Mouse (Mus musculus) embryonic facial prominence, embryonic 15.5 days (tissue): Measurements from ENCODE around the gene Mpzl3. TPM values are rescaled to one million over a fixed set of nuclear protein-coding genes. Genes with fewer than 3 reads are reported as not detected.
"Not testable (repeated sequence)": the region's sequence is repeated elsewhere in the genome, so short reads cannot be mapped to it uniquely, and the experiment has no call there.

ENCODE experiments used
- ATAC-seq: fragments of 200-750 bp; cut with Nextera tagmentation; 2 replicates; pipeline ENCODE4 v1.8.0; 2017; ENCODE audit warnings: low read depth, moderate TSS enrichment; ENCODE audit not compliant: insufficient number of reproducible peaks, low FRiP score, low TSS enrichment
- H3K27ac ChIP-seq: fragments of 300-500 bp; sonication (generic); replicated peaks from 2 replicates; pipeline ENCODE4 v1.5.1; 2015; ENCODE audit warnings: mild to moderate bottlenecking, inconsistent platforms
- H3K27me3 ChIP-seq: fragments of 300-500 bp; sonication (generic); 2 replicates; pipeline ENCODE4 v1.6.1; 2015; ENCODE audit warnings: inconsistent platforms
- H3K36me3 ChIP-seq: fragments of 300-500 bp; sonication (generic); 2 replicates; pipeline ENCODE4 v1.6.1; 2015; ENCODE audit warnings: mild to moderate bottlenecking, inconsistent platforms
- H3K4me1 ChIP-seq: fragments of 300-500 bp; sonication (generic); 2 replicates; pipeline ENCODE4 v1.6.1; 2015; ENCODE audit warnings: inconsistent platforms
- H3K4me2 ChIP-seq: fragments of 300-500 bp; sonication (generic); replicated peaks from 2 replicates; pipeline ENCODE4 v1.6.1; 2015; ENCODE audit warnings: mild to moderate bottlenecking, inconsistent platforms
- H3K4me3 ChIP-seq: fragments of 300-500 bp; sonication (generic); replicated peaks from 2 replicates; pipeline ENCODE4 v1.5.1; 2015; ENCODE audit warnings: mild to moderate bottlenecking, inconsistent platforms
- H3K9ac ChIP-seq: fragments of 300-500 bp; sonication (generic); 2 replicates; pipeline ENCODE4 v1.6.1; 2015; ENCODE audit warnings: inconsistent platforms
- H3K9me3 ChIP-seq: fragments of 300-500 bp; sonication (generic); replicated peaks from 2 replicates; pipeline ENCODE4 v1.6.1; 2016; ENCODE audit warnings: inconsistent platforms
- WGBS: fragments of 180-500 bp; shearing (Covaris S2); methylation state at CpG from one replicate; pipeline ENCODE4 v1.1.7; 2015; 5-methylcytosine and 5-hydroxymethylcytosine counted together
- polyA plus RNA-seq: library from polyadenylated mRNA; unstranded; fragments of >200 nt; fragmentation: Nextera tagmentation; extraction: Ambion mirVana; gene quantifications from 2 replicates; pipeline ENCODE4 v1.2.1, GENCODE M21; 2015

Mpzl3 gene
- polyA plus RNA-seq, 1 experiment from 2014 or later = 9.0 TPM

DNA sequence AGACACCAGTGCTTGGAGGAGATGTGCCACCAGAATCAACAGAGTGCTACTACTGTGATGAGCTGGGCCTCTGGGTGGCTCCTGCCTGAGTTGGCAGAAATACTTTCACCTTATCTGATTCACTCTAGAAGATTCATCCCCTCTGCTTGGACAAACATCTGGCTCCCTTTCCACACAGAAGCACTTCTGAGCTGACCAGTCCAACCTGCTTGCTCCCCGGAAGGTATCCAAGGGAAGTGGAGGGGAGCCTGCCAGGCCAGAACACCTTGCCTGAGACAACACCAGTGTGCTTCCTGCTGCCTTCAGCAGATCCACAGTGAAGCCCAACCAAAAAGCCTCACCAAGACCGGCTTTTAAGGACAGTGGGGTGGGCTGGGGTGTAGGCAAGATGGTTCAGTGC, 30.8 kb upstream of the Mpzl3 start:
- H3K9me3 ChIP-seq = no peaks in the 10 kb centered on the region
- ATAC-seq = no peak
- no peaks in the 10 kb centered on the region for H3K4me1 ChIP-seq
- no peak overlapping the region for H3K4me3 ChIP-seq
- 86% methylated on average over 2 of the region's 2 CpGs for WGBS
- H3K4me2 ChIP-seq = no peak overlapping the region
- no peak overlapping the region for H3K9ac ChIP-seq
- H3K27ac ChIP-seq = no peak overlapping the region
- 0 out of 2 replicates have a peak, but pooled peaks cover 4% of the 10 kb centered on the region for H3K27me3 ChIP-seq
- no peaks in the 10 kb centered on the region for H3K36me3 ChIP-seq

DNA sequence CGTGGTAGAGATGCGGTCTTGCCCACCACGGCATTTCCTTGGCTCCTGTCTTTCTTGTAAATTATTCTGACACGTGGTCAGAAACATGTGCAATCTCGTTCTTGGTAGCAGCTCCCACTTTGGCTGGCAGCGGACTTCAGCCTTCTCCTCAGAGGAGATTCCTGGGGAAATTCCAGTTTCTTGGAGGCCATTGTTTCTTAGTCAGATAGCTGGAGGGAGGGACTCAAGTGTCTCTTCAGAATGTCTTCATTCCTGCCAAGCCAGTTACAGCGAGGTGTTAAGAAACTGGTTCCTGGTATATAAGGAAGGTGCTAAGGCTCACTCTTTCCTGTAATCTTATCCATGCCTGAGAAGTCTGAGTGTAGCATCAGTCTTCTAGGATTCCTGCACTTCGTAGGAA, 27.6 kb upstream of the Mpzl3 start:
- H3K36me3 ChIP-seq = no peaks in the 10 kb centered on the region
- 54% methylated on average over 8 of the region's 8 CpGs for WGBS
- no peak overlapping the region for H3K4me3 ChIP-seq
- 0 out of 2 replicates have a peak, but pooled peaks cover 4% of the 10 kb centered on the region for H3K27me3 ChIP-seq
- ATAC-seq = no peak
- no peak overlapping the region for H3K4me2 ChIP-seq
- H3K27ac ChIP-seq = no peak overlapping the region
- H3K9ac ChIP-seq = no peak overlapping the region
- H3K9me3 ChIP-seq = no peaks in the 10 kb centered on the region
- H3K4me1 ChIP-seq = no peaks in the 10 kb centered on the region

DNA sequence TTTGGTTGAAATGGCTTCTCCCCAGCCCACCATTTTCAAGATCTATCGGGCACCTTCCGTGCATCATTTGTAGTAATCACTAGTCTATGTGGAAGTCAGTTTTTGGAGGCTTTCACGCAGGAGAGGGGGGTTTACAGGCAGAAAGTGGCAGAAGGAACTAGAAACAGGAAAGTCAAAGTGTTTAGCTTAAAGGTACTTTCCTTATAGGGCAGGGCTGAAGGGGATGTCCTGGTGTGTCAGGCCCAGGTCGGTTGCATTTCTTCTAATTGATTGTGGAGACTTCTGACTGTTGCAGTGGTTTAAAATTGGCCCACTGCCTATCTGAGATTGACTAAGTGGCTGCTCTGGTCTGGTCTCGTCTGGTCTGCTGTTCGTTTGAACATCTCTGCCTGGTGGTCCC, 24.6 kb upstream of the Mpzl3 start:
- ATAC-seq = no peak
- no peaks in the 10 kb centered on the region for H3K36me3 ChIP-seq
- no peak overlapping the region for H3K27ac ChIP-seq
- WGBS = 67% methylated on average over 6 of the region's 6 CpGs
- H3K9ac ChIP-seq = no peak overlapping the region
- no peaks in the 10 kb centered on the region for H3K4me1 ChIP-seq
- H3K27me3 ChIP-seq = 0 out of 2 replicates have a peak, but pooled peaks cover 4% of the 10 kb centered on the region
- no peaks in the 10 kb centered on the region for H3K9me3 ChIP-seq
- no peak overlapping the region for H3K4me3 ChIP-seq
- H3K4me2 ChIP-seq = no peak overlapping the region

DNA sequence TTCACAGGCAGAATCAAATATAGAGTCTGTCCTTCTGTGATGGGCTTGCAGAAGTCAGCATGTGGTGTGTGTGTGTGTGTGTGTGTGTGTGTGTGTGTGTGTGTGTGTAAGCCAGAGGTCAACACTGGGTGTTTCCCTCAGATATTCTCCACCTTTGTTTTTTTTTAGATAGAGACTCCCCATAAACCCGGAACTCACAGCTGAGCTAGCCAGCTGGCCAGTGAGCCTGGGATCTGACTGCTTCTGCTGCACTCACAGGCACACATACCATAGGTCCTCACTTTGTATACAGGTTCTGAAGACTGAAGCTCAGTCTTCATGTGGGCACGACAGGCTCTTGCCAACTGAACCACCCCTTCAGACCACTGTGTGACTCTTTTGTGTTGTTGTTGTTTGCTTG, 22.7 kb upstream of the Mpzl3 start:
- no peak for ATAC-seq
- Histone ChIP-seq H3K9me3 (no peaks in the 10 kb centered on the region), H3K27me3 (0 out of 2 replicates have a peak, but pooled peaks cover 4% of the 10 kb centered on the region), H3K27ac (no peak overlapping the region), H3K4me3 (no peak overlapping the region), H3K4me1 (no peaks in the 10 kb centered on the region), H3K36me3 (no peaks in the 10 kb centered on the region), H3K9ac (no peak overlapping the region), H3K4me2 (no peak overlapping the region)
- 67% methylated on average over 2 of the region's 2 CpGs for WGBS

DNA sequence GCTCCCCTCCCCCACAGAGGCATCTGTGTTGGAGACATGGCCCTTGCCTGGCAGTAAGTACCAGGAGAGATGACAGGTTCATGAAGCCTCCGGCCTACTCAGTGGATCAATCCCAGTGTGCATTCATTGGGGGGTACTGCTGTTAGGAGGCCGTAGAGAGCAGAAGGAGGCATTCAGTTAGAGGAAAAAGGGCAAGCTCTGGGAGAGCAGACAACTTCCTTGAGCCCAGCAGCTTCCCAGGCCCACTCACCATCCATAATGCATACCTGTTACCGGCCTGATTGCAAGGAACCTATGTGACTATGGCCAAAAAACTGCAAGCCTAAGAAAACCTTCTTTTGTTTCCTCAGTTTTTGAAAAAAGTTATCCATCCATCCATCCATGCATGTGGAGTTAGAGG, 20.5 kb upstream of the Mpzl3 start:
- Histone ChIP-seq H3K4me3 (no peak overlapping the region), H3K36me3 (no peaks in the 10 kb centered on the region), H3K9ac (no peak overlapping the region), H3K4me2 (no peak overlapping the region), H3K27ac (no peak overlapping the region), H3K9me3 (no peaks in the 10 kb centered on the region), H3K4me1 (no peaks in the 10 kb centered on the region), H3K27me3 (0 out of 2 replicates have a peak, but pooled peaks cover 2% of the 10 kb centered on the region)
- 75% methylated on average over 3 of the region's 3 CpGs for WGBS
- ATAC-seq = no peak

DNA sequence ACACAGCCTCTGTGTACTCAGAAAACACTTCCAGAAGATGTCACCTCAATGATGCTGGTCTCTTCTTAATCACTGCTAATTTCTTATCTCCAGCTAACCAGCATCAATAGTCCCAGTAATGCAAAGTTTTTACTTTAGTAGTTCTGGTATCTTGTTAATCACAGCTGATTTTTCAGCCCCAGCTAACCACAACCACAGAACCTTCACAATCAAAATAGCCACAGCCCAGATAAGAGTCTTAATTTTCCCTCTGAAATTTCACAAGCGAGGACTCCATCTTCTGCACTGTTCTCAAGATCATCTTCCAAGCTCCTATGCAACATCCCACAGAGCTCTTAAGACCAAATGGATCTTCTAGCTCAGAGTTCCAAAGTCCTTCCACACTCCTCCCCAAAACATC, 17.2 kb upstream of the Mpzl3 start:
- H3K27ac ChIP-seq, ATAC-seq, H3K4me2 ChIP-seq, H3K9ac ChIP-seq, H3K4me3 ChIP-seq, H3K9me3 ChIP-seq, H3K36me3 ChIP-seq: not testable (repeated sequence)
- 74% methylated on average over 1 of the region's 1 CpGs for WGBS
- Histone ChIP-seq H3K4me1 (peaks cover 13% of the 10 kb centered on the region), H3K27me3 (peaks cover 30% of the 10 kb centered on the region)

DNA sequence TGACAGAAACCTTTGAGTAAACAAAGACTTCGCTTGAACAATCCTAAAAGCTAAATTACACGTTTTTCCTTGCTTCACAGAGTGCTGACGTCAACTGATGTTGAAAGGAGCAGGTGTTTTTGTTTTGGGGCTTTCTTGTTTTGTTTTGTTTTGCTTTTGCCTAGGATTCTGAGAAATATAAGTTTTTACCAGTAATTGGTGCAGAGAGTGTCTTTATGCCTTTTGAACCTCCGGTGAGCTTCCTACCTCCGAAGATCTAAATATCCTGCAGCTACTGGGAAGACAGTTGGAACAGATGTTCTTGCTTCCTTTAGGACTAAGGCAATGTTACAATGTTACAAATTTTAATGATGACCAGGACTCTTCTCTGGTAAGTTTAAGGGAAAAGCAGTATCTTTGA, 15.5 kb upstream of the Mpzl3 start, which contains the start of gene Mpzl2:
TSS of gene Mpzl2 (plus strand) at position 301 of the 400 bp plus-strand sequence.
- Histone ChIP-seq H3K9ac (no peak within 1 kb of the TSS), H3K4me2 (no peak within 1 kb of the TSS), H3K4me3 (no peak within 1 kb of the TSS), H3K27ac (no peak within 1 kb of the TSS), H3K27me3 (peaks cover 42% of the 10 kb centered on the region), H3K4me1 (peaks cover 15% of the 10 kb centered on the region), H3K36me3 (no peaks in the 10 kb centered on the region), H3K9me3 (no peaks in the 10 kb centered on the region)
- 43% methylated on average over 5 of the region's 5 CpGs for WGBS
- no peak for ATAC-seq

DNA sequence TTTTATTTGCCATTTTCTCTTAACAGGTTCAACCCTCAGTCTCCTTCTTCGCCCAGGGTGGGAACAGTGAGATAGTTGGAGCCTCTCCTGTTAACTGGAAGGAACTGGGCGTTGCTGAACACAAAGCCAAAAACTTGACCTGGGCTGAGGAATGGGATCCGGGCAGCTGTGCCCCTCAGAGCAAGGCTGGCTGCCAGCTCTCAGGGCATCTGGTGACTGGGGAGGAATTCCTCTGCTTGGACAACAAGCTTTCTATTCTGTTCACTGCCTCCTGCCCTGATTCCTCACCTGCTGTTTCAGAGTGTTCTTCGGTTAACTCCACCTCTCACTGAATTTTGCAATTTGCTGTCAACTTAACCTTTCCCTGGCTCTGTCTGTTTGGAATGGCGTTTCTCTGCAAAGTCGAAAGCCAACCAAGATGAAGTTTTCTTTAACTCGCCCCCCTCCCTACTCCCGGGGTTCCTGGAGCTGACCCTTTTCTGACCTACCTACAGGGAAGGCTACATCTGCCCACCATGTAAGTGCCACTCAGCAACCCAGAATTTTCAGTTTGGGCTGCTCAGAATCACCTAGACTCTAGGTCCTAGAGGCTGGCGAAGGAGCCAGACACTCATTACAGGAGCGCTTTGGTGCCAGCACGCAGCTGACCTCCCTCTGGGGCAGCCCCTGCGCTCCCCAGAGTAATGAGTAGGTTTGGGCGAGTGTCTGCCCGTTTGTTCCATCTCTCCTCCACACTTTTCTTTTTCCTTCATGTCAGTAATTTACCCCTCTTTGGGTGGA, 14.7 kb upstream of the Mpzl3 start:
- Histone ChIP-seq H3K9ac (no peak overlapping the region), H3K27me3 (peaks cover 44% of the 10 kb centered on the region), H3K4me1 (peaks cover 15% of the 10 kb centered on the region), H3K36me3 (no peaks in the 10 kb centered on the region), H3K4me3 (no peak overlapping the region), H3K27ac (no peak overlapping the region), H3K9me3 (no peaks in the 10 kb centered on the region), H3K4me2 (no peak overlapping the region)
- 16% methylated on average over 14 of the region's 14 CpGs for WGBS
- ATAC-seq = no peak

DNA sequence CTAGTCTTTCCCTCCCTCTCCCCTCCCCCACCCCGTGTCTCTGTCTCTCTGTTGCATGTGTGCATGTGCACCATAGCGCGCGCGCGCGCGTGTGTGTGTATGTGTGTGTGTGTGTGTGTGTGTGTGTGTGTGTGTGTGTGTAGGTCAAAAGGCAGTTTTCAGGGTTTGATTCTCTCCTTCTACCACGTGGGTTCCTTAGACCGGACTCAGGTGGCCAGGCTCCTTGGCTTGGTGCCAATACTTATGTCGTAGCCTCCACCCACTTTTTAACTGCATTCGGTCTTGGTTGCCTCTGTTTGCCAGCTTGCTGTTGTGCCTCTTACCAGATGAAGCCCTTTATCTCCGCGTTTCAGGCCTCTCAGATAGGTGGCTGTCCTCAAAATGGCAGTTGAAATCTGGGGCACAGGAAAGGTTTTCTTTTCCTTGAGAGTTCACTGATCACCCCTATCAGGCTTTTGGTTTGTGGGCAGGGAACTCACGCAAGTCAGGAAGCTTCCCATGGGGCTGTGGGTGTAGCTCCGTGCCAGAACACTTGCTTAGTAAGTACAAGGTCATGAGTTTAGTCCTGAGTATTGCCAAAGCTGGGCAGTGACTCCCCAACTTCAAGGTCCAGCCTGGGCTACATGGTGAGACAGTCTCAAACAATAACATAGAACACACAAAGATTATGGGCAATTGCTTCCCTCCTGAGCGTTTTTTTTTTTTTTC, 13.7 kb upstream of the Mpzl3 start:
- Histone ChIP-seq H3K4me3 (no peak overlapping the region), H3K27me3 (peaks cover 44% of the 10 kb centered on the region)

DNA sequence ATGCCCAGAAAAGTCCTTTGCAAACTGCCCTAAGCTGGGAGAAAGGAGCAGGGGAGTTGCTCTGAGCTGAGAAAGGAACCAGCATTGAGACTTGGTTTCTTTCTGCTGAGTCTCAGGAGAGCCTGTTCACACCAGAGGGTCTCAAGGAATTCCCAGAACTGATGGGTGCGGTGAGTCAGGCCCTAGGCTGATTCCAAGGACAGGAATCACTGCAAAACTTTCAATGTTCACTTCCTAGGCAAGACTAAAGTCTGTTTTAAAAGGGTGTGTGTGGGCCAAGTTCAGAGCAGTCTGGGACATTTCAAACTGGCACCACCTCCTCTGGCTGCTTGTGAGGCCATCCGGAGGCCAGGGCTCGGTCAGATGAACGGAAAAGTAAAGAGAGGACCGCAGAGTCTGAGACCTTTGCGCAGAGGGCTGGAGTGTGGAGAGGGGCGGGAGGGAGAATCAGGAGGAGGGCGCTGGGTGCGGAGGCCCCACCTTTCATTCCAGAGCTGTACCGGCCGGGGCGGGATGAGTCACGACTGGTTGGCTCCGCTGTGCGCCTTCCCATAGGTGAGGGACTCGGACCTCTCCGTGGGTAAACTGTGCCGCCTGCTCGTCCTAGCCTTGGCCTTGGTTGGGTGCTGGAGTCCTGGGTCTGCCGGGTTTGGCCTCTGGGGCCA, 12.8 kb upstream of the Mpzl3 start:
- peak overlapping the region; percentile 43 for H3K4me2 ChIP-seq
- 2% methylated on average over 20 of the region's 20 CpGs for WGBS

More for the DNA sequence above, 13.7 kb upstream of the Mpzl3 start:
- WGBS = 30% methylated on average over 17 of the region's 17 CpGs
- H3K36me3 ChIP-seq = no peaks in the 10 kb centered on the region
- no peaks in the 10 kb centered on the region for H3K9me3 ChIP-seq
- H3K4me2 ChIP-seq = no peak overlapping the region
- no peak overlapping the region for H3K9ac ChIP-seq
- peaks cover 15% of the 10 kb centered on the region for H3K4me1 ChIP-seq
- H3K27ac ChIP-seq = no peak overlapping the region
- ATAC-seq = no peak

DNA sequence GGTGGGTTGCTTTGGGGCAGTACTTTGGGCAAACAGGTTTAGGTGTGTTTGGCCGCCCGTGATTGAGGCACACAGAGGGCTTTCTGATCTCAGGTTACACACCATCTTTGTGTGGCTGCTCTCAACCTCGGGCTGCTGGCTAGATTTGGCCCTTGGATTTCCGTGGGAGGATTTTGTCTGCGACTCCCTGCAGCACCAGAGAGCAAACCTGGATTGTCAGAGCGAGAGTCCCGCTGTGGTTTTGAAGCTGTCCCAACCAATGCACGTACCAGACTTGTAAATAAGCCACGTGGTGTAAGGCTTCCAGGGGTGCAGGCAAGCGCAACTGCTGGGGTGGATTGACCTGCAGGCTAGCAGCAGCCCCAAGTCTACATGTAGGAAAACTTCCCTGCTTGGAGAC, 12.0 kb upstream of the Mpzl3 start:
- ATAC-seq = no peak; the same call in 1 of the 2 replicates
- peak overlapping the region; percentile 70 for H3K27ac ChIP-seq
- H3K9me3 ChIP-seq = no peaks in the 10 kb centered on the region
- H3K4me2 ChIP-seq = peak overlapping the region; percentile 43
- peak overlapping the region; percentile 7; the same call in 1 of the 2 replicates for H3K9ac ChIP-seq
- peaks cover 15% of the 10 kb centered on the region for H3K4me1 ChIP-seq
- peaks cover 44% of the 10 kb centered on the region for H3K27me3 ChIP-seq
- peak overlapping the region; percentile 38 for H3K4me3 ChIP-seq
- H3K36me3 ChIP-seq = no peaks in the 10 kb centered on the region
- WGBS = 2% methylated on average over 10 of the region's 10 CpGs

More for the DNA sequence above, 12.8 kb upstream of the Mpzl3 start:
- Histone ChIP-seq H3K36me3 (no peaks in the 10 kb centered on the region), H3K4me3 (peak overlapping the region; percentile 38), H3K27ac (peak overlapping the region; percentile 70), H3K9ac (peak overlapping the region; percentile 7; the same call in 1 of the 2 replicates), H3K4me1 (peaks cover 15% of the 10 kb centered on the region), H3K27me3 (peaks cover 44% of the 10 kb centered on the region), H3K9me3 (no peaks in the 10 kb centered on the region)
- ATAC-seq = peak; percentile 83
